Mouse (Mus musculus) kidney, postnatal 4 days (tissue): ENCODE results near the gene Nfkbie.
A peak's percentile ranks its signal among the peaks of the same experiment; 100 is the strongest.

ENCODE experiments used
- DNase-seq, 2 experiments: peaks; one replicate each; pipeline ENCODE4 v3.0.0; 2021; ENCODE audit warnings: mixed read lengths in 2 of 2

The Nfkbie gene

DNA sequence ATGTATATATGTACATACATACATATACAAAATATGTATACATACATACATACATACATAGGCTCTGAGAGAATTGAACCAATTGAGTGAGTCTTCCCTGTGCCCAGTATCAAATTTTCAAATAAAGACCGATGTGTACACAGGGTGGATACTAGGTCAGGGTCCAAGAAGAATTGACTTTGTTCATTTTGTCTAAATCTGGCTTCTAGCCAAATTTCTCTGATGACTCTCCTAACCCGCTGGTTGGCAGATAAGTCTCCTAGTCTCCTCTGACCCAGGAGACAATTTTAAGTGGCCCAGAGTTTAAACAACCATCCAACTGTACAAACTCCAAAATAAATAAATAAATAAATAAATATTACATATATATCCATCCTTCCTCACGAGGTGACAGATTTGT, 43.4 kb downstream of the Nfkbie start:
- DNase-seq = no peak

DNA sequence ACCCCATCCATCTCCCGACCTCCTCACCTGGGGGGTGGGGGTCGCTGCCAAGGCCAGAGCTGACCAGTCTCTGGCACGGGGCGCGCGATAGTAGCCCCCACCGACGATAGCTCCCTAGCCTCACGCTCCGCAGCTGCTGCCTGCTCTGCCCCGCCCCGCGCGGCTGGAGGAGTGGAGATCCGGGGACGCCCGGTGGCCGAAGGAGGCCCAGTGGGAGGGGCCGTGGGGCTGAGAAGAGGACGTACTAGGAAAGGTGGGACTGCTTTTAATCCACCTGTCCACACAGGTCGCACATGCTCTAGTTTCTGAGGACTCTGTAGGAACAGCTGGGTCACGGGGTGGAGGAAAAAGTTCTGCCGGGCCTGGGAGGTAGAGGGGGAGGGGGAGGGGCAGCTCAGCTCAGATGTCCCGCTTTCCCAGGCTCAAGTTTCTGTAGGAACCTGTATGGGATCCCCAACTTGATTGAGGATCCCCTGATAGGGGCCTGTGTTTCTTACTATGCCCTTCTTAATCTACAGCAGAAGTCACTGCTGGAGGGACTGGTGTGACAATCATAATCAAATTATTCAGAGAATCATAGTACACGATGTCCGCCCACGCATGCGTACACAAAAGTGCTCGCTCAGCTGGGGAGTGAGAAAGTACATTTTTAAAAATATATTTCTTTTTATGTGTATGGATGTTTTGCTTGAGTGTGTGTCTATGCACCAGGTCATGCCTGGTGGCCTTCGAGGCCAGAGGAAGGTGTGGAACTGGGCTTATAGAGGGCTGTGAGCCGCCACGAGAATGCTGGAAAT, 44.1 kb downstream of the Nfkbie start, which contains the start of gene Slc29a1:
Slc29a1 (minus strand) TSS at position 161 of the 797 bp plus-strand sequence.
- DNase-seq = peak; percentile 84 to 90

DNA sequence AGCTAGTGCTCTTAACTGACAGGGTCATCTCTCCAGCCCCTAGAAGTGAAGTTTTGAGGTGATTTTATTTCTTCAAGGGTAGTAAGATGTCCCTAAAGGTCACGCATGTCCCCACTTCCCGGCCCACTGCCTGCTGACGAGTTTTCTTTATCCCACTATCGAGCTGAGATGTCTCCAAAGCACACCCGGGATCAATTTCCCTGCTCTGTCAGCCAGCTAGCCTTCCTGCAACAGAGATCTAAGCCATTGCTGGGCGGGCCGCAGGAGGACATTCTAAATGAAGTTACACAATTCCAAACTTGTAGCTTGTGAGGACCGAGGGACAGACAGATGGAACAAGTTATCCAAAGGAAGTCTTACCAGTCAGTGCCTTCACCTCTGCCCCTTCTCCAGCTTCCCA, 44.8 kb downstream of the Nfkbie start:
- DNase-seq = no peak

DNA sequence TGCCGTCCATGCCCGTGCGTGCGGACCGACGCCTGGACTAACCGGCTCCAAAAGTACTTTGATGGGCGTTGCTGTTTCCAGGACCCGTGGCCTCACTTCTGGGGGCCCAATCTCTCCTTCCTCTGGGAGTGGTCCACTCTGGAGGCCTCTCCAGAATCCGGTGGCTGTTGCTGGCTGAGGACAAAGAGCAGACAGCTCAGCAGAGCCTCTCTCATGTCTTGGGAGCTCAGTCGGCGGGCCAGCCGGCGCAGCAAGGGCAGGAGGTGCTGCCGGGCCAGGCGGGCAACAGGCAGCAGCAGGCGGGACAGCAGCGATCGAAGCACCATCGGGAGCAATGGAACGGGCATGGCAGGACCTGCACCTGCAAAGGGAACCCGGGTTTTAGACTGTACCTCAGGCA, 45.8 kb downstream of the Nfkbie start:
- DNase-seq = peak in 1 of 2 experiments; percentile 49

DNA sequence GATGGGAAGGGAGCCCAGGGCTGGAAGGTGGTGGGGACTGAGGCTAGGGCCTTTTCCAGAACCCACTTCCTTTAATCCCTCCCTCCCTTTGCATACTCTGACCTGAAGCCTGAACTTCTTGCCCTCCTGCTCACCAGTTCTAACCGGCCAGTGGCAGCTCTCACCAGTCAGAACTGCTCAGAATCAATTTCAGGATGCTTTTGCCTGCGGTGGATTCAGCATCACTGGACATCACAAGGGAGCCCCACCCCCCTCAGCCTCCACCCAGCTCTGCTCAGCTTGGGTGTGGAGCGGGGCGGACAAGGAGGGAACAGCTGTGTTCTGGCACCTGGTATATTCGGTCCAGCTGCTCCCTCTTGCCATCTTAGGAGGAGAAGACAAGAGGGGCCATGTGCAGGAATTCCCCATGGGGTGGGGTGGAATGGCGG, 46.4 kb downstream of the Nfkbie start, which contains the start of gene Mymx:
Mymx (minus strand) TSS at position 226 of the 428 bp plus-strand sequence.
- DNase-seq = peak; percentile 70 to 76

DNA sequence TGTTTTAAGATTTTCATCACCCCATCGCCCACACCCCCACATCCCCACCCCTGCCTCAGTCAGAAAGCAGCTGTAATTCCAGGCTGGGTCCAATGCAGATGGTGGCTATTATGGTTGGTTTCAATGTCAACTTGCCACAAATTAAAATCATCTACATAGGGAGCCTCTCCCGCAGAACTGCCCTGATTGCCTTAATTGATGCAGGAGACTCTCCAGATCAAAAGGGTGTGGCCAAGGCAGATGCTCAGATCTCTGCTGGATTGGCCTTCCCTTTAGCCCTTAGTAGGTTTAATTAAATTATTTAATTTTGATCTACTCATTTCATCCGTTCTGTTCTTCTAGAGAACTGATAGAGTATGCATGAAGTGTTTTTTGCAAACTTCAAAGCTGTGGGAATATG, 47.5 kb downstream of the Nfkbie start:
- DNase-seq = no peak

DNA sequence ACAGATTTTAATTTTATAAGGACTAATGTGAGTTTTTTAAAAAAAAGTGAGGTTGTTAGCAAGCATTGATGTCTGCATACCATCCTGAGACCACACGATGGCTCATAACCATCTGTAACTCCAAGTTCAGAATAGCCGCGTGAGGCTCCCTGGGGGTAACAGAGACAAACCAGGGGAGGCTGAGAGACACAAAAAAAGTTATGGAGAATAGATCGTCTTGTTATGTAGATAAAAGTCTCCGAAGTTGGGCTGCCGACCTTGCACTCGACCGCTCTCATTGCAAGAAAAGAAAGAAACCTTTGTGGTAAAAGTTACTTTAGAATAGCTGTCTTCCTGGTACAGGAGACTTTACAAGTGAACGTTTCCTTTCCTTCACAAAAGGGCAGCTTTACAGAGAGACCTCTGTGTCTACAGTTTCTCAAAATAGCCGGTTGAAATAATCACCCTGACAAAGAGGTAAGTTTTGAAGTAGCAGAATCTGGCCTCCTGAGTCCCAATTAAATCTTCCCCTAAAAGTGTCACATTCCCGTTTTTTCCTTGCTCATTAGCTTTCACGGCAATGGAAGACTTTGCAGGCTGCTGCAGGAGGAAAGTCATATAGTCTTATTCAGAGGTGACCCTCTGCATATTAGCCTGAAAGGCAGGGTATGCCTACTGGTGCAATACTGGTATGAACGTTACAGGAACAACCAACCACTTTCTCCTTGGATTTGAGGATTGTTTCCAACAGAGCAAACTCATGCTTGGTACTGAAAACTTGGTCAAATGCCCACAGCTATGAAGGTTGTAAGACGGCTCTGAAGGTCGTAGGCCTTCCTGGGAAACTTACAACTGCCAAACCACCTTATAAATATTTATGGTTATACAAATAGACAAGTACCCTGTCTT, 51.7 kb downstream of the Nfkbie start:
- no peak for DNase-seq

DNA sequence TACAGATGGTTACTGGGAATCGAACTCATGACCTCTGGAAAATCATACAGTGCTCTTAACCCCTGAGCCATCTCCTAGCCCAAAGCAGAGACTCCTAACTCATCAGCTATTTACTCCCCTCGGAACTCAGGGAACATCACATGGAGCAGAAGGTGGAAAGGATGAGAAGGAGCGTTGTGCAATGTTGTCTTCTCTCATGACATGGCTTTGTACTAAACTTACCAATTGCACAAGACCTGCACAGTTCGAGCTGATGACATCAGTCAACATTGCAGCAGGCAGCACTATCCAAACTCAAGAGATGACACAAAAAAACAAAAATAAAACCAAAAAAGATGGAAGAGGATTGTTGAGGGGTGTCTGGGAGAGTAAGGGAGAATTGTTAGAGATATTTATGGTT, 52.9 kb downstream of the Nfkbie start:
- DNase-seq = no peak

DNA sequence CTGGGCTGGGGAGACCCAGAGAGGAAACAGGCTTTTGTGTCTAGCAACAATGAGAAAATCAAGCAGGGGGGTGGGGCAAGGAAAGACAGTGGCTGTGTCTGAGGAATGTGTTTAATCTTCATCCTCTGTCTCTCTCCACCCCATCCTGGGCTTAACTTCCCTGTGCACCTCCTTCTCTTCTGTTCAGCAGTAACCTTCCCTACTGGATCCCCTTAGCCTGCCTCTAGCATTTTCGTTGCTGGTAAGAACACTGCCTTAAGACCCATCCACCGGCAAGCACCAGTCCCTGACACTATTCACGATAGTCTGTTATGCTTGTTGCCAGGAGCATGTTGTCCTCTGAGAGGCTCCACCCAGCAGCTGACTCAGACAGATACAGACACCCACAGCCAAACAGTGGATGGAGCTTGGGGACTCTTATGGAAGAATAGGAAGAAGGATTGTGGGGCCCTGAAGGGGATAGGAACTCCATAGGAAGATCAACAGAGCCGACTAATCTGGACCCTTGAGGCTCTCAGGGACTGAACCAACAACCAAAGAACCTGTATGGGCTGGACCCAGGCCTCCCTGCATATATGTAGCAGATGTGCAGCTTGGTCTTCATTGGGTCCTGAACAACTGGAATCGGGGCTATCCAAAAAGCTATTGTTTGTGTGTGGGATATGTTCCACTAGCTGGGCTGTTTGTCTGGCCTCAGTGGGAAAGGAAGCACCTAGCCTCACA, 54.8 kb downstream of the Nfkbie start:
- DNase-seq = peak in 1 of 2 experiments; percentile 38

DNA sequence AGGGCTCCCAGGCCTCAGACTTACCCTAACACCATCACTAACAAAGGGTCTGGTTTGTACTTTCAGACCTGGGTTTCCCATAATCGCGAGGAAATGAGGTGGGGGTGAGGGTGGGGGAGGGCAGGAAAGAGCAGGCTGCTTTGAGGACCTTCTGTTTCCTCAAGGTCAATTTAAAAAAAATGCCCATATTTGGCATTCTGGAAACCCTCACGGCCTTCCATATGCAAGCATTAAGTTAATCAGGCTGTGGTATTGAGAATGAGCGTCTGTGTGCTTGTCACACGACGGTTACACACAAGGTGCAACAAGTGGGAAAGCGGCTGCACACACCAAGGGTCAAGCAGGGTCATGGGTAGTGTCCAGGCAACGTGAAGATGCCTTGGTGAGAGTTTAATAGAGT, 56.5 kb downstream of the Nfkbie start:
- DNase-seq = no peak
